Mouse (Mus musculus): Measurements from ENCODE around the gene Mrpl38. TPM values are rescaled to one million over a fixed set of nuclear protein-coding genes. Genes with fewer than 3 reads are reported as not detected.
A peak's percentile ranks its signal among the peaks of the same experiment; 100 is the strongest.
"Not testable (repeated sequence)": the region's sequence is repeated elsewhere in the genome, so short reads cannot be mapped to it uniquely, and the experiment has no call there.

Mrpl38 gene
- total RNA-seq, 2 experiments from 2014 or later, result 86.8 to 94.1 TPM

DNA sequence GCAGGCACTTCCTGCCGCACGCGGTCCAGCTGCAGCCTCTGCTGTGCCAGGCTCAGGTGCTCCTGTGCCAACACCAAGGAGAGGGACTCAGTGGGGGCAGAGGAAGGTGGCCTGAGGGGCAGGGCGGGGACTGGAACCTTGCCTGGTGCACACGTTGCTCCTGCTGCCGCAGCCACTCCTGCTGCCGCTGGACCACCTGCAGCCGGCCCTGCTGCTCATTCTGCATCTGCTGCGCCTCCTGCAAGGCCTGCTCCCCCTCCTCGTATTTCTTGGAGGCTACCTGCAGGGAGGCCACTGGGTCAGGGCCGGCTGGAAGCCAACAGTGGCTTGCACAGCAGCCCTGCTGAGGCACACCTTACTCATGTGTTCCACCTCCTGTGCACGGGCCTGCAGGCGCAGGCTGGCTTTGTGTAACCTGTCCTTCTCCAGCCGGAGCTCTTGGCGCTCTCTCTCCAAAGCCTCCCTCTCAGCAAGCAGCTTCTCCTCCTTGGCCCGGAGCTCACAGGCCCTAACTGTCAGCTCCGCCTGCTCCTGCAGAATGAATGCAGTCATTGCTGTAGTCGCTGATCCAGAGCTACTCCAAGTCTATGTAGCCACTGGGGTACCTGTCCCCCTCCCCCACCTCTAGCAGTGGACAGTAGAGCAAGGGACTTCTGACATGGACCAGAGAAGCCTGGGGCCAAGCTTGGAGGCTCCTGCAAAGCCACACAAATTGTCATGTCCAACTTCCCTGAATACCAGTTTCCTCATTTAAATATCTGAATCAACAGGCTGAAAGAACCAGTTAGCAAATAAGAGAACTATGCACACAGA is 7.0 kb upstream of the Mrpl38 start:
- no peak for DNase-seq

DNA sequence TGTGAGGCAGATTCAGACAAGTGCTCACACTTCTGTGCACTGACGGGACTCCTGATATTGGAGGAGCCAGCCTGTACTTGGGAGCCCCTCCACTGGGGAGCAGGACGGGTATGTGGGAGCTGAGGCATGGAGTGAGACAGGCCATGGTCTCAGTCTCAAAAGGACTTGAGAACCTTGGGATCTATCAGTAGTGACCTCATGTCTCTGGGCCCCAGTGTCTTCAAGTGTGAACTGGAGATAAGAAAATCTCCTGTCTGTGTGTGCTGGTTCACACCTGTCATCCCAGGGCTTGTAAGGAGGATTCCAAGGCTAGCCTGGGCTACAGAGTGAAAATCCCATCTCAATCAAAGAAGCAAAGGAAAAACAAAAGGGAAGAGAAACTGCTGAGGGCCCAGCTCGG is 4.8 kb upstream of the Mrpl38 start:
- no peak for DNase-seq

DNA sequence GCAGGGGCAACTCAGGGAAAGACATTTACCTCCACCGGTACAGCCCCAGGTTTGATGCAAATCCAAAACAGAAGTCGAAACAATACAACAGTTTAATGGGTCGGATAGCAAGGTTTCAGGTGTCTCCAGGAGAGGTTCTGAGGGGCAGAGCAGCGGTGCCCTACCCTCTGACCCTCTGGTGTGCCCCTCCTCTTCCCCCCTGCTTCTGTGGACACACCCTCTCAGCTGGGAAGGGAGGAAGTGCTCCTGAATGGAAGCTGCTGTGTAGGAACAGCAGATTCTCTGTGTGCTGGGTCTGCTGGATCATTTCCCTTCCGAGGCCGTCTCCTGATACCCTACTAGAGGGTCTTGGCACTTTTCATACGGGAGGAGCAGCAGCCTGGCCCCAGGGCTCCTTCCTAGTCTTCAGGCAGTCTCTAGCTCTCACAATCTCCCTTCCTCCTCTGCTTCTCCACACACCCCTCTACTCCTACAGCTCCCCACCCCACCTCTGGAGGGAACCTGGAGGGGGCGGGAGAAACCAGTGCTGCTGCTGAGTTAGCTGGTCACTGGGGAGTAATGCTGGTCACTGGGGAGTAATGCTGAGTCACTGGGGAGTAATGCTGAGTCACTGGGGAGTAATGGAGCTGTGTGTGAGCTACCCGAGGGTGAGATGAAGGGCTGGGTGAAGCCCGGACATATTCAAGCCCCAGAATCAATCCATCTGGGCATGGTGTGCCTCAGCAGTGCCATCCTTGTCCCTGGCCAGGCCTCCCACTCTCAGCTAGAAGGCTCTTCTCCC is 3.7 kb upstream of the Mrpl38 start:
- peak; percentile 58 for DNase-seq

DNA sequence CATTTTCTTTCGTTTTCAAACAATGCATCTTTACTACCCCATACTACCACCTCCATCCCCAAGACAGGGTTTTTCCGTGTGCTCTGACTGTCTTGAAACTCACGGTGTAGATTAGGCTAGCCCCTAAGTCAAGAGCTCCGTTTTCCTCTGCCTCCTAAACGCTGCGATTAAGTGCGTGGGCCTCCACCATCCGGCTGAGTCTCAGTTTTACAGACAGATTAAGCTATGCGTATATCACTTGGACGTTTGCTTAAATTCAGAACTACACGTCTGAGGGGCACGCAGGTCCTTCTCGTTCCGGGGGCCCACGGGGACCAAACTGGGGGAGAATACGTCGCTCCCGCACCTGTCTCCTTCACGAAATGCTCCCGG is 586 bp downstream of the Mrpl38 start:
- DNase-seq, result no peak

DNA sequence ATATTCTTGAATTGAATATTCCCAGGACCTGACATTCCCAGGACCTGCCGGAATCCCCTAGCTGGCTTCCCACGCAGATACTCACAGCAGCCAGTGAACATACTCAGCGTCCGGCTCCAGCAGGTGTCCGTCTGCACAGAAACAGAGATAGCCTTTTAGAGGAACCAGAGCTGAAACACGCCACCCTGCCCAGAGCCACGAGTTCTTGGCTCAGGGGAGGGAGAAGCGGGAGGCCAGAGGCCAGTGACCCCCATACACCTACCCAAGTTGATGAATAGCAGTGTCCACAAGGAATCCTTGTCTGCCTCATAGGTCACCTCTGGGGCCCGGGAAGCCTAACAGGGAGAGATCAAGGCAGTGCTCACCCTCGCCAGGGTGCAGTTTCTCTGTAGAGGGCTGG is 4.5 kb downstream of the Mrpl38 start:
- no peak for DNase-seq

DNA sequence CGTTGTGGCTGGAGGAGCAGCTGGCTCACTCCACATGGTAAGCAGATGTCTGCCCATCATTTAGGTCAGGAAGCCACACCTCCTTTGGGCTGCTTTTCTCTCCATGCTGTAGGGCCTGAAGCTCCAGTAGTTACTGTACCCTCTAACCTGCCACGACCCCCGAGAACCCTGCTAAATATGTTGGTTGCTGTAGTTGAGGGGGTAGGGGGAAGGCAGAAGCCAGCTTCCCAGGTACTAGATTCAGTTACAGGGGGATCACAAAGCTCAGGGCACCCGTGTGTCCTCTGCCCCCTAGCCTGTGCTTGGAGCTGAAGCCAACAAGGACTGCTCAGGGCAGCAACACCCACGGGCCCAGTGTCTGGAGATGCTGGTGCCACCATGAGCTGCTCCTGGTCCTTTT is 5.2 kb downstream of the Mrpl38 start:
- DNase-seq, result no peak

DNA sequence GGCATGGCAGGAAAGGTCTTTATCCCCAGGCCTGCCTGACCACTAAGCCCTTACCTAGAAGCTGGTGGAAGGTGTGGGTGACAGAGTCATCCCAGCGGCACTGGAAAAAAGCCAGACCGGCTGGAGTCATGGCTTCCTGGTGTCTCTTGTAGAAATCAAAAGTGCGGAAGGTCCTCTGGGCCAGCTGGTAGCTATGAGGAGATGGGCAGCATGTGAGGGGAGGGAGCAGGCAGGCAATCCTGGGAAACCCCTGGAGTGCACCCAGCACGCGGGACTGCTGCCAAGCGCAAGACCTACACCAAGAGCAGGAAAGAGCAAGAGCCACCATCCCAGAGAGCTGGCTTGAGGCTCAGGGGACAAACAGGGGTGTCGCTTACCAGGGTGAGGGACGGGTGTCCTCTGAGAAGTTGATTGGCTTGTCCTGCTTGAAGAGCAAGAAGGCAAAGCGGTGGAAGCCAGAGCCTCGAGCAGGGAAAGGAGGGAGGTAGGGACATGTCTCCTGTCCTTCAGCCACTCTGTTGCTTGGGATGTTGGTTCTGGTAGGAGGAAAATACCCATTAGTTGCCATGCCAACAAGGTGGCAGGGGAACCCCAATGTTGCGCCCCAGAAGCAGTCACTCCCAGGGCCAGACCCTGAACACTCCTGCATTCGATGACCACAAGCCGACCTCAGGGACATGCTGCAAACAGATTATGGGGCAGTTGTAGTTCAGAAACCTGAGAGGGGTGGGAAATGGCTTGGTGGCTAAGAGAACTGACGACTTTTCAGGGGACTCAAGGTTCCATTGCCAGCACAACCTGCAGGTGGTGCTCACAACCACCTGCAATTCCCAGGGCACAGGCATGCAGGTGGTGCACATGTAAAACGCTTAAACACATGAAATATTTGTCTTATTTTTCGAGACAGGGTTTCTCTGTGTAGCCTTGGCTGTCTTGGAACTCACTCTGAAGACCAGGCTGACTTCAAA is 6.0 kb downstream of the Mrpl38 start:
- DNase-seq, result peak; percentile 55

DNA sequence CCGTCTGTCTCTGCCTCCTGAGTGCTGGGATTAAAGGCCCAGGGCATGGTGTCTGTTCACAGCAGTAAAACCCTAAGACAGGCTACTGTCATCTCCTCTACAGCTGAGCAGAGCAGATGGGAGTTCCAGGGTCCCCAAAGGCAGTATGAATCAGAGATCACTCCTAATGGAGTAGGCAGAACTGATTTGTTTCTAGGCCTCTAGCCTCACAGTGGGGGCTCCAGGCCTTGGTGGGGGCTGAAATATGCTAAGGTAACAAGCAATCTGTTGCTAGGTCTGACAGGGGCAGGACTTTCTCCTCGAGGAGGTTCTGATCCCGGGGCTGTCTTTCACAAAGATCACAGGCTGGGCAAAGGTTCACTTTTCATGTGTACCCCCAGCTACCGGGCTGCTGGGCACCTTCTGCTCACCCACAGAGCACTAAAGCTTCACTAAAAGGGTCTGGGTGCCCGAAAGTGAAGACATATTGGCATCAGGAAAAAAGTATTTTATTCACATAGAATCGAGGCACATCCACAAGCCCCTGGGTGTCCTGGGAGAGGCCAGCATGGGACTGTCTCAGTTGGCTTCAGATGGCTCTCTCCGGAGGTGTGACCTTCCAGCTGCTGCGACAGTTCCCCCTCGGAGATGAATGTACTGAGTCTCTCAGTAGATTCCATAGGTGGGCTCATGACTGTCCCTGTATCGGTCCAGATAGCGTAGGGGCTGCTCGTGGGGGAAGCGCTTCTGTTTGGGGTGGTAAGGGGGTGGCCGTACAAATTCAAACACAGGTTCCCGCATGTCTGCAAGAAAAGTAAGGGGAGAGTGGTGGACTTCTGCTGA is 7.1 kb downstream of the Mrpl38 start:
- DNase-seq, result no peak

DNA sequence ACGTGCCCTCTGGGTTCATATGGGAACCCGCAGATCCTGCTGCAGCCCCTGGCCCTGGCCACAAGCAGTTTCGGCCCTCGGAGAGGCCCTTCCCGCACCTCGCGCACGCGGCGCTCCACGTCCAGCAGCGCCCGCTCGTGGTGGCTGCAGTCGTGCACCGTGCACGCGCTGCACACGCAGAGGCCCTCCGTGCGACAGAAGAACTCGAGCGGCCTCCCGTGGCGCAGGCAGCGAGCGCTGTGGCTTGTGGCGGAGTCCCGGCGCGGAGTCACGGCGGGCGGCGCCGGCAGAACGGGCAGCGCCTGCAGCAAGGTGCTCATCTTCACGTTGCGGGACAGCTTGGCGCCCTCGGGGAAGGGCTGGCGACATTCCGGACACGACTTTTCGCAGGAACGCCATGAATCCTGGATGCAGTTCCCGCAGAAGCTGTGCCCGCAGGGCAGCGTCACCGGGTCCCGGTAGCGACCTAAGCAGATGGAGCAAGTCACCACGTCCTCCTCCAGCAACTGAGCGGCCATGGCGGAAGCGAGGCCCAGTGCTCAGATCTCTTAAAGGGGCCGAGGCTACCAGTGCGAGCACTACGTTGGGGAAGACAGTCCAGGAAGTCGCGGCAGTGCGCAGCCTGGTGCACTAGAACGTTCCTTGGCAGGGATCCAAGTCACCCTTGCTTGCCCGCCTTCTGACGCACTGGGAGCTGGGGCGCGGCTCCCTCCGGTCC is 8.0 kb downstream of the Mrpl38 start, which contains the start of gene Trim65:
Trim65 (minus strand) TSS at position 641 of the 718 bp plus-strand sequence.
- DNase-seq, result peak; percentile 93

DNA sequence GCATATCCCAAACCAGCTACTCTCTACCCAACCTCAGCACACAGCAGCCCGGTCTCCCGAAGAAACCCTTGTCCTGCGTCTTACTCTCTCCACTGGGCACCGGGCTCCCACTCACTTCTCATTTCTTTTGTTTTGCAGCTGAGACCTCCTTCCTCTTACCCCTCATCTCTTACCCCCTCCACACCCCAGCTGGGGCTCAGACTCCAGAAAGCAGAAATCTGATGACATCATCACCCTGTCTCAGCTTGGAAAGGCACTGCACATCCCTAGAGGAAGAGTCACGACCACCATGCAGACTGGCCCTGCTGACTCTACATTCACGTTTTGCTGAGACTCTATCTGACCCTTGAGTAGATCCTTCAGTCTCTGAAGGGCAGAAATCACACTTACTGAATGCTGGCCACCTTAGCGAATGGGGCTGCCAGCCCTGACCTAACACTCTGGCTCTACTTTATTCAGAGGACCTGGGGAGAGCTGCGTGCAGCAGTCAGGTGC is 8.6 kb downstream of the Mrpl38 start:
- DNase-seq, result no peak

DNA sequence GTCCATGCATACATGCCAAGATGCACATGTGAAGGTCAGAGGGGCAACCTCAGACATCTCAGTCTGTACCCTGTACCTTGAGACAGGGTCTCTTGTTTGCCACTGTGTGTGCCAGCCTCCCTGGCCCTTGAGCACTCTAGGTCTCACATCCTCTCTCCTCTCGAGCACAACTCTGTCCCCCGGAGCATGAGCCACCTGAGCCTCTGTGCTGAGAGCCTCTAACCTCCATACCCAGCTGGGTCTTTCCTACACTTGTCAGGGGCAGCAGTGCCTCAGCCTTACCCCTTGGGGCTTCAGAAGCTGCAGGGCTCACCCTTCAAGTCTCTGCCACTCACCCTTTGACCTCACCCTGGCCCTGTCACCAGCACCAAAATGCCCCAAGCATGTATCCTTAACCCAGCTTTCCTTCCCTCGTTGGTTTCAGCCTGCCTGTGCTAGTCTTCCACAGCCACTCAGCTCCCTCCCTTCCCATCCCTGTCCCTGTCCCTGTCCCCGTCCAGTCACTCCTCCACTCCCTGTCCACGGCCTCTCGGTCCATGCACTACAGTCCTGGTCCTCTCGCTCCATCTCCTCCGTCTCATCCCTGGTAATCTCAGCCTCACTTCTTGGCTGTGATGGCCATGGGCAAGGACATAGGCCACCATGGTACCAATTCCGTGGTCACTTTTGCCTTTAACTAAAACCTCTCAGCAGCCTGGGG is 9.4 kb downstream of the Mrpl38 start:
- DNase-seq, result no peak

DNA sequence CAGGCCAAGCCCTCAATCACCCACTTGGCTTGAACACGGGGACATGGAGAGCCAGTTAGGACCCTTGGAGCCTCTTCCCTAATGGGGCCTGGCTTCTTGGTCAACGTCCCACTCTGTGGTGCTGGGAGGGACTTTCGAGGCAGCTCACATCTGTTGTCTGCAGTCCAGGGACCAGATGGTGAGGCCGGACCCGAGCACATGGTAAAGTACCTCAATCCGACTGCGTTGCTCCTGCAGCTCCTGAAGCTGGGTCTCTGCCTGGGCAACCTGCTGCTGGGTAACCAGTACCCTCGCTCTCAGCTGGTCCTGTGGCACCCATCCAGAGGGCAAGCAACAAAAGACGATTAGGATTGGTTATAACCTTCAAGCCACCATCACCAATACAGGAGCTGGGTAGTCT is 10.7 kb downstream of the Mrpl38 start:
- no peak for DNase-seq

DNA sequence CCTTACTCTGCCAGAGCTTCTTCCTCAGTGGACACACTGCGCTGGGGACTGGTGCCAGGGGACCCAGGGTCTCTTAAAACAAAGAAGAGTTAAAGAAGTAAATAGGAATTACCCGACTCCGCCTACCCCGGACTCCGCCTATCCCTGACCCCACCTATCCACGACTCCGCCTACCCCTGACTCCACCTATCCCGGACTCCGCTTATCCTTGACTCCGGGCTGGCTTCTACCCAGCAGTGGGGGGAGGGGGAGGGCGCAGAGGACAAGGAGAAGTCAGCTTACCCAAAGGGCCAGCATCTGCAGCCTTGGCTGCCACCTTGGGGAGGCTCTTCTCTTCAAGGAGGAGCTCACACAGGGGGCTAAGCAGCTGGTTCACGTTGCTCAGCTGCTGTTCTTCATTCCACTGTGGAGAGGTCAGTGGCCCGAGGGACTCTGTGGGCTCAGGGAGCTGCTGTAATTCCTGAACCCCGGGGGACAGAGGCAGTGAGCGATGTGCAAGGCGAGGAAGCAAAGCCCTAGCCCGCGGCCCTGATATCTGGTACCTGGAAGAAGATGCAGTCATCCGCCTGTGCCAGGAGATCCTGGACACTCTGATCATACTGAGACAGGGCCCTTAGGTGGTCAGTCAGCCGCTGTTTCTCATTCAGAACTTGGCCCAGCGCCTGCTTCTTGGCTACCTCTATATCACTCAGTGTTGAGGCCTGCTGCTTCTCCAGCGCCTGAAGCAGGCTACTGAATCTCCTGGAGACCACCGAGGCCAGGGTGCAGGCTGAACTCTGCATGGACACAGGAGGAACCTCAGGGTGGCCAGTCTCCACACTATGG is 11.3 kb downstream of the Mrpl38 start, which contains the start of gene Trim47:
Trim47 (minus strand) TSS at position 55 of the 825 bp plus-strand sequence.
- peak; percentile 93 for DNase-seq

DNA sequence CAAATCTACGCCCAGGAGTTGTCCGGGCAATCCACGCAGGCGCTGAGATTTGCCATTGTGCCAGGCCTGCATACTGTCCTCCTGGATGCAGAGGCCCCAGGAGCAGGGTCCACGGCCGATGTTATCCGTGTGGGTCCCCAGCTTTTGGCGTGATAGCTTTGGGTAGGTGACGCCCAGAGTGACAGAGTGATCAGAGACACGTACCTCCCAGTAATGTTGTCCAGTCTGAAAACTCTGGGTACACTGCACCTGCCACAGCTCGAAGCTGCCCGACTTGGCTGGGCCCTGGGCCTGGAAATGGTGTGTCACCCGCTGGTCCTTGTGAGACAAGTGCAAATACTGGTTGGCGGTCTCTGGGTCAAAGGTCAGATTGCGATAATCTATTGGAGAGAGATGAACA is 12.4 kb downstream of the Mrpl38 start:
- DNase-seq, result no peak

DNA sequence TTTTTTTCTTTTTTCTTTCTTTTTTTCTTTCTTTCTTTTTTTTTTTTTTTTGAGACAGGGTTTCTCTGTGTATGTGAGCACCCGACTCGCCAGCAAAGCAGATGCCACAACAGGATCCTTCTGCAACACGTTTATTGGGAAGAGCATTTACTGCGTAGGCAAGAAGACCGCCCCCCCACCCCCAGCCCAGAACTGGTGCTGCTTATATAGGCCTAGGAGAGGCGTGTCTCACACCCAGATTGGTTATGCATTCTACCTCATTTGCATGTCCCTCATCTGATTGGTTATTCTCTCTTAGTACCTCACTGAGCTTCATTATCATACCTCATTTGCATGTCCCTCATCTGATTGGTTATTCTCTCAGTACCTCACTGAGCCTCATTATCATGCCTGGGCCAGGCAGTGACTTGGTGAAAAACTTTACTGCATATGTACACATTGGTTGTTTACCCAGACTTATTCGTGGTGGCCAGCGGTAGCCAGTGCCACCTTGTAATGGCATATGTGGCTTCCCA is 16.9 kb downstream of the Mrpl38 start:
- not testable (repeated sequence) for DNase-seq

DNA sequence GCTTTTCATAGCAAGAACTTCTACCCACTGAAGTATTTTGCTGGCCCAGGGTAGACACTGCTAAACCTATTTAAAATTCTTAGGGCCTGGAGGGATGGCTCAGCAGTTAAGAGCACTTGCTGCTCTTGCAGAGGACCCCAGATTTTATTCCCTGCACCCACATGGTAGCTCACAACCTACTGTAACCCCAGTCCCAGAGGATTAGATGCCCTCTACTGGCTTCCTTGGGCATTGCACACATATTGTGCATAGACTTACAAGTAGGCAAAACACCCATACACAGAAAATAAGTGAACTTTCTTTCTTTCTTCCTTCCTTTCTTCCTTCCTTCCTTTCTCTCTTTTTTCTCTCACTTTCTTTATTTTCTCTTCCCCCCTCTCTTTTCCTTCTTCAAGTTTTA is 20.8 kb downstream of the Mrpl38 start:
- DNase-seq, result no peak

DNA sequence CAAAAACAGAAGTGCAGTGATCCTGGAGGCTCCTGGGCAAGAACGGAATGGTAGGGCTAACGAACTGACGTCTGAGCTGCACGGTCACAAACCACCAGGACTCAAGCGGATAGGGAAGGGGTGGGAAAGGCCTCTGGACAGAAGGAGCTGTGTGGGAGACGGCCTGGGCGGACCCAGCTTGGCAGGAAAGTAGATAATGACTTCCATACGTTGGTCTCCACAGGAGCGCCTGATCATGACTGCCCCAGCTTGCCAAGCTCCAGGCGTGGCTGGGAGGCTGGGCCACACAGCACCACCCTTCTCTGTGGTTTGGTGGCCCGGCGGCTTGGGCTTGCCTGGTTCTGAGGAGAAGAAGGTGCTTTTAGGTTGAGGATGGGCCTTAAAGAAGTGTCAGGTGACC is 21.4 kb downstream of the Mrpl38 start:
- DNase-seq, result no peak

DNA sequence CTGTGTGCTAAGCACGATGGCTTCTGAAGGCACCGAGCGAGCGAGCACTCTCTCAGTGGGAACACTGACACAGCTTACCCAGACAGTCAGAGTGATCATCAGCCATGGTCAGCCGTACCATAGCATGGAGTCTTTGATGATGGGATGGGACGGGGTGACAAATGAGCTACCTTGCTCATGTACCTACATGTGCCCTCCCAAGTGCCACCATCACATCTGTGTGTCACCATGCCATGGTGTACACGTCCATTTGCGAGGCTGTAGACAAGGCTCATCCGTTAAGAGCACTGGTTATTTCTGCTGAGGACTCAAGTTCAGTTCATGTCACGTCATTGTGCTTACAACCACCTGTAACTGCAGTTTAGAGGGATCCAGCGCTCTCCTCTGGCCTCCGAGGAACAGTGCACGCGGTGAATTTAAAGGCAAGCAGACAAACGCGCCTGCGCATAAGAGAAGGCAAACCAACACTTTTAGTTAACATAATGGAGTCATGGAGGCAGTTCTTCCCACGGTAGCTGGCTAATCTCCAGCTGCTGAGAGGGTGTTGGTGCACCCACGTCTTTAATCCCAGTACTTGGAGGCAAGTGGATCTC is 27.0 kb downstream of the Mrpl38 start:
- no peak for DNase-seq
